Mouse (Mus musculus) cerebellum, adult 18-20 months (tissue): ENCODE results near the gene C130032M10Rik.

Experiments
- DNase-seq, 2 experiments: peaks; one replicate each; pipeline ENCODE4 v3.0.0; 2021

The C130032M10Rik gene

GRCm38 (mm10) chr9:114553828-114554227, 38.3 kb downstream of the C130032M10Rik start:
- no peak for DNase-seq

GRCm38 (mm10) chr9:114554355-114554979, 39.0 kb downstream of the C130032M10Rik start:
- no peak for DNase-seq

DNA sequence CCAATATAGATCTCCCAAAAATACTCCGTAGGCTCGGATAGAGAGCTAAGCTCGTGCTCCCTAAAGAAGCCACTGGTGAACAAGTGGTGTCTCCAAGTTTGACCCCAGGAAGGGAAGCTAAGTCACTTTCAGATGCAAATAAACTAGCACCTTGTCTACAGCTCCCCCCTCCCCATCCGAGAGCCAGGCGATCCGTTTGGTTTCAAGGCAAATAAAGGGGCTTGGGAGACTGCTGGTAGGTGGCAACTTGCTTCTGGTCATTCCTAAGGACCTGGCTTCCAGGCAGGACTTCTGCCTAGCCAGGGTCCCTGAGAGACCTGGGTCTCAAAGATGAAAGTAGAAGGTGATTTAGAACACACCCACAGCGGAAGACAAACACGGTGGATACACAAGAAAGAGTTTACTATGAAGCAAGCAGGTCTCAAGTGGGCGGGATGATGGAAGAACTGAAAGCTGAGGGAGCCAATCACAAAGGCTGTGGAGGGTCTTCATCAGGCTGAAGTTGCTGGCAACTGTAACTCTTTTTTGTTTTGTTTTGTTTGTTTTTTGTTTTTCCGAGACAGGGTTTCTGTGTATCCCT, 40.9 kb downstream of the C130032M10Rik start:
- no peak for DNase-seq

GRCm38 (mm10) chr9:114557086-114557485, 41.6 kb downstream of the C130032M10Rik start:
- no peak for DNase-seq

GRCm38 (mm10) chr9:114560141-114560540, 44.6 kb downstream of the C130032M10Rik start:
- no peak for DNase-seq

GRCm38 (mm10) chr9:114560771-114561670, 45.5 kb downstream of the C130032M10Rik start:
- DNase-seq = no peak

DNA sequence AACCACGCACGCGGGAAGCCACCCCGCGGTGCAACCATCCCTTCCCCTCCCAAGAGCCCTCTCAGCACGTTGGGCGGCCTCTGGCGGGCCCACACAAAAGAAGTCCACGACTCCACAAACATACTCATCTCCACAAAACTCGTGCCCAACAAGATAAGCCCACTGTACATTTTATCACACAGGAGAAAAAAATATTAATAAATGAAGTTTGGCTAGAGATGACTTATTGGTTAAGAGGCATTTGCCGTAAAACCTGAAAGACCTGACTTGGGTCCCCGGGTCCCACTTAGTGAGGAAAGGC, 46.1 kb downstream of the C130032M10Rik start:
- no peak for DNase-seq

GRCm38 (mm10) chr9:114562031-114562918, 46.8 kb downstream of the C130032M10Rik start:
- DNase-seq = no peak

- no peak for DNase-seq
Measured at GRCm38 (mm10) chr9:114562919-114563751, 47.6 kb downstream of the C130032M10Rik start.

DNA sequence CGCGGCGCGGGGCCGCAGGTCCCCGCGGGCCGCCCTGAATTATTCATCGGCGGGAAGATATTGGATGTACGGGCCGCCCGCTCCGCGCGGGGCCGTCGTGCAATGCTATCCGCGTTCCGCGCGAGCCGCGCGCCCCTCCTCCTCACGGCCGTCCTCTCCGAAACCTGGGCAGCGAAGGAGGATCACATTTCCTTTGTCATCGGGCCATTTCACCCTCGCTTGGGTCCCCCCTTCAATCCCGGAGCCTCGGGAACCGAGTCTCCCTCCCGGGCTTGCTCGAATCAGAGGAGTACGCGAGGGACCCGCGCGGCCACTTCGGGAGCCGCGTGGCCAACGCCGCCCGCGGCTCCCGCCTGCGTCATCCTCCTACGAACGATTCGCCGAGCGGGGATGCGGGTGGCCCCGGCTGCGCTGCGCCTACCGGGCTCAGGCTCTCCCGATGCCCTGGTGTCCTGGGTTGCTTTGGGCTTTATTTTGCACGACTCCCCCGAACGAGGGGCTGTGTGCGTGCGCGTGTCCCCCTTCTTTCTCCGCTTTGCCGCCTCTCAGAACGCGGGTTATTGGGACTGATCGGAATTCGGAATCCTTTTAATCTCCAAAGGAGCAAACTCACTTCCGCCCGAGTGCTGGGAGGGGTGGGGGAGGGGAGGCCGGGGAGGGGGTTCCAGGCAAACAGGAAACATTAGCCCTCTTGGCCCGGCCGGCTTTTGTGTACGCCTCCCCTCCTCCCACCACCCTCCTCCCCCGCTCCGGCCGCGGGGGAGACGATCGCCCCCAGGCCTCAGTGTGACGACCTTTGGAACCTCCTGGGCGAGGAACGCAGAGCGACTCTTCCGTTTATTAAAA, 48.5 kb downstream of the C130032M10Rik start, which contains the start of gene Trim71:
Trim71 (minus strand) TSS at position 609 of the 846 bp plus-strand sequence.
- no peak for DNase-seq

- no peak for DNase-seq
Measured at GRCm38 (mm10) chr9:114564667-114565066, 49.2 kb downstream of the C130032M10Rik start.
